Mouse (Mus musculus) ES-Bruce4 (cell line): ENCODE results near the gene Tcte1.

Source experiments
- CTCF ChIP-seq: IDR thresholded peaks from one replicate; pipeline ENCODE4 v1.8.1; 2011; ENCODE audit warnings: low read depth, low read length
- POLR2A ChIP-seq: IDR thresholded peaks from one replicate; pipeline ENCODE4 v1.8.1; 2011; ENCODE audit warnings: low read length; ENCODE audit not compliant: insufficient read depth

DNA sequence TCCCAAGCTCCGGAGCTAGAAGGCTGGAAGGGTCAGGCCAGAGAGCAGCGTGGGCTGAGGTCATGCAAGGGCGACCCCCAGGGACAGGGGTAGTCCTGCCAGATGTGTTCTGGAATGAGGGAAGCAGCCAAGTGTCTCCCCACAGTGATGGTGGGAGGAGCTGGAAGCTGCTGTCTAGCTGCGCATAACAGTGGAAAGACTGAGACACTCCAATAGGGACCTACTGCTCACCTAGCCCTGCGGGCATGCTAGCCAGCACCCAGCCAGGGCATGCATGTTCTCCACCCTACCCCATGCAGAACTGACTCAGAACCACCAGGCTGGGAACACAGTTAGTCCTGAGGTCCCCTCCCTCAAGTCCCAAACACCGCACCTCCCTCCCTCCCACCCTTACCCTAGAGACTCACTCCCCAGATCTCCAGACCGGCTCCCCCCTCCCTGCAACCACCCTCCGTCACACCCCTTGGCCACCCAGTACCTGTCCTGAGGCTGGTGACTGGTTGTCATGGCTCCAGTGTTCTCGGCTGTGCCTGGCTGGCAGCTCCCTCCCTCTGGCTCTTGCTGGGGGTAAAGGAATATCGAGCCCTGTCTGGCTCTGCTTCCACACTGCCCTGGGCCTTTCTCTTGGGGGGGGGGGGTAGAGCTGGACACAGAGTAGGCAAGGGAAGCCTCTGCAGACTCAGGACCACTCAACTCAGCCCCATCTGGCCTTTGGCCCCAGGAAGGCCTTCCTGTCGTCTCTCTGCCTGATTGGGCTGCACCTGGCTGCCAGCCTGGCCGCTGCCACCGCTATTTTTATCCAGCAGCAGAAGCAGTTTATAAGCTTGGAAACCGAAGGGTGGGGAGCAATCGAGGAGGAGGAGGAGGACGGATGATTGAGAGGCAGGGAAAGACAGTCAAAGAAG lies 68.7 kb downstream of the Tcte1 start:
- TF ChIP-seq CTCF (no peak), POLR2A (no peak)
